Mouse (Mus musculus) CH12.LX (cell line): ENCODE measurements around the gene Tub. TPM values are rescaled to one million over a fixed set of nuclear protein-coding genes. Genes with fewer than 3 reads are reported as not detected.

ENCODE experiments used
- polyA plus RNA-seq: library from polyadenylated mRNA; unstranded; fragments of >175 nt; gene quantifications from 2 replicates; pipeline ENCODE4 v1.2.1, GENCODE M21; 2012; ENCODE audit warnings: low read depth; ENCODE audit not compliant: insufficient read length
- total RNA-seq, 2 experiments: library from RNA; depleted of rRNA; stranded (reverse); fragments of 300-350 nt in 1 of 2; fragments of >200 nt in 1 of 2; gene quantifications; 2 replicates each; pipeline ENCODE4 v1.2.3; 2012 to 2014

Gene Tub
- total and polyA plus RNA-seq, 3 experiments: 0.13 TPM; not detected in 2

Other genes with a start within 250 kb of the Tub start
- gene Olfr512, start 237.0 kb upstream of the Tub start, total RNA-seq (2012; rRNA removed): not detected in 2 replicates
- gene Olfr512, start 237.0 kb upstream of the Tub start, total RNA-seq (2014; rRNA removed): not detected in 2 replicates
- not detected in 2 replicates for gene Olfr512, start 237.0 kb upstream of the Tub start, polyA plus RNA-seq
- gene Olfr513, start 199.4 kb upstream of the Tub start, total RNA-seq (2012; rRNA removed): not detected in 2 replicates
- not detected in 2 replicates for gene Olfr513, start 199.4 kb upstream of the Tub start, total RNA-seq (2014; rRNA removed)
- gene Olfr513, start 199.4 kb upstream of the Tub start, polyA plus RNA-seq: not detected in 2 replicates
- gene Olfr514, start 124.3 kb upstream of the Tub start, total RNA-seq (2012; rRNA removed): not detected in 2 replicates
- not detected in 2 replicates for gene Olfr514, start 124.3 kb upstream of the Tub start, total RNA-seq (2014; rRNA removed)
- not detected in 2 replicates for gene Olfr514, start 124.3 kb upstream of the Tub start, polyA plus RNA-seq
- not detected in 2 replicates for gene Olfr516, start 99.8 kb upstream of the Tub start, total RNA-seq (2012; rRNA removed)
- not detected in 2 replicates for gene Olfr516, start 99.8 kb upstream of the Tub start, total RNA-seq (2014; rRNA removed)
- not detected in 2 replicates for gene Olfr516, start 99.8 kb upstream of the Tub start, polyA plus RNA-seq
- not detected in 2 replicates for gene Olfr517, start 78.0 kb upstream of the Tub start, total RNA-seq (2012; rRNA removed)
- not detected in 2 replicates for gene Olfr517, start 78.0 kb upstream of the Tub start, total RNA-seq (2014; rRNA removed)
- not detected in 2 replicates for gene Olfr517, start 78.0 kb upstream of the Tub start, polyA plus RNA-seq
- not detected in 2 replicates for gene Olfr518, start 65.3 kb upstream of the Tub start, total RNA-seq (2012; rRNA removed)
- gene Olfr518, start 65.3 kb upstream of the Tub start, total RNA-seq (2014; rRNA removed): not detected in 2 replicates
- not detected in 2 replicates for gene Olfr518, start 65.3 kb upstream of the Tub start, polyA plus RNA-seq
- gene Olfr519, start 55.9 kb upstream of the Tub start, total RNA-seq (2012; rRNA removed): not detected in 2 replicates
- not detected in 2 replicates for gene Olfr519, start 55.9 kb upstream of the Tub start, total RNA-seq (2014; rRNA removed)
- gene Olfr519, start 55.9 kb upstream of the Tub start, polyA plus RNA-seq: not detected in 2 replicates
- gene Nlrp10, start 20.2 kb upstream of the Tub start, total RNA-seq (2012; rRNA removed): 0.13 TPM in 2 replicates
- gene Nlrp10, start 20.2 kb upstream of the Tub start, total RNA-seq (2014; rRNA removed): 0.12 TPM in 2 replicates
- gene Nlrp10, start 20.2 kb upstream of the Tub start, polyA plus RNA-seq: 0.10 and 0.11 TPM in 2 replicates
- 116 and 119 TPM in 2 replicates for gene Eif3f, start 15.9 kb upstream of the Tub start, total RNA-seq (2012; rRNA removed)
- 86.9 and 92.0 TPM in 2 replicates for gene Eif3f, start 15.9 kb upstream of the Tub start, total RNA-seq (2014; rRNA removed)
- gene Eif3f, start 15.9 kb upstream of the Tub start, polyA plus RNA-seq: 170 and 172 TPM in 2 replicates
- 0.13 TPM in 1 of 2 replicates, not detected in the other for gene Ric3, start 133.0 kb downstream of the Tub start, total RNA-seq (2012; rRNA removed)
- gene Ric3, start 133.0 kb downstream of the Tub start, total RNA-seq (2014; rRNA removed): not detected in 2 replicates
- gene Ric3, start 133.0 kb downstream of the Tub start, polyA plus RNA-seq: not detected in 2 replicates
- 0.25 and 0.30 TPM in 2 replicates for gene Lmo1, start 224.9 kb downstream of the Tub start, total RNA-seq (2012; rRNA removed)
- not detected in 2 replicates for gene Lmo1, start 224.9 kb downstream of the Tub start, total RNA-seq (2014; rRNA removed)
- not detected in 2 replicates for gene Lmo1, start 224.9 kb downstream of the Tub start, polyA plus RNA-seq